Mouse (Mus musculus) left cerebral cortex, postnatal 4 days (tissue): ENCODE results near the gene Tmem132b. TPM values are rescaled to one million over a fixed set of nuclear protein-coding genes. Genes with fewer than 3 reads are reported as not detected.
A peak's percentile ranks its signal among the peaks of the same experiment; 100 is the strongest.
"Not testable (repeated sequence)": the region's sequence is repeated elsewhere in the genome, so short reads cannot be mapped to it uniquely, and the experiment has no call there.

Source experiments
- DNase-seq: peaks from one replicate; pipeline ENCODE4 v3.0.0-alpha.2; 2022
- intact Hi-C: fragments of 180-260 bp; cut with DNase I; formaldehyde crosslinking; loops from one replicate; pipeline ENCODE4 v1.15.1; 2025
- total RNA-seq, 2 experiments: library from RNA; stranded (reverse); gene quantifications; 2 replicates each; pipeline ENCODE4 v1.2.3; 2021

Tmem132b gene
- total RNA-seq: 10 to 100 TPM; 62.9 to 66.4 TPM

DNA sequence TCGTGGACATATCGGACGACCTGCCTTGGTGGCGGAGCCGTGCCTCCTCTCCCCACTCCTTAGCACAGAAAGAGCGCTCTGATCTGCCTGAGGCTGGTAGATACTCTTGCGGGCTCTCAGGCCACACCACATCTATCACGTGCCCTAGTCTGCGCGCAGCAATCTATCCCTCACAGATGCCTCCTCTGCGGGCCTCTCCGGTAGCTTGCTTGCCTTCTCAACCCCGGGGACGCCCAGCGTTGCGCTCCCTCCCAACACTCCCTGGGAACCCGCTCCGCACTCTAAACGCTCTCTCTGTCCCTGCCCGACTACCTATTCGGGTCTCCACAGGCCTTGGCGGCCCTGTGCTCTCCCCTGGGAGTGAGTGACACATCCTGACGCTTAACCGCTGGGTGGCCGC is at the start of gene Tmem132b:
Gene Tmem132b (plus strand): TSS at position 141 of the 400 bp plus-strand sequence.
- no peak for DNase-seq
- intact Hi-C loops: loop anchor here (5.0 to 10.0 kb wide), 2 partner anchors 1201 to 1703 kb away; no protein-coding TSS in a partner anchor

DNA sequence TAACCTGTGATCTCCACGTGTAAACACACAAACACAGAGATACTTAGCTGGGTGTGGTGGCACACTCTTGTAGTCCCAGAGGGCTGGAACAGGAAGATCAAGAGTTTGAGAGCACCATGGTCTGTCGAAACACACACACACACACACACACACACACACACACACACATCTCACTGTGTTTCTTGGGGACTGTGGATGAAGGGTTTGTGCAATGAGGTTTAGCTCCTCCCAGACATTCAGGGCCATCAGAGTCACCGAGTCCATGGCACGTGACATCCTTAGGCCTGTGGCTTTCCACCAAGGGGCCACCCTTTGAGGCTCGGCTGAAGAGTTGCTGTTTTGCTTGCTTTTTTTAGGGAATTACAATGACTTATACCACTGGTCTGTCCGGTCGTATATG is 49.1 kb upstream of the Tmem132b start:
- intact Hi-C loops: no loop called here
- no peak for DNase-seq

DNA sequence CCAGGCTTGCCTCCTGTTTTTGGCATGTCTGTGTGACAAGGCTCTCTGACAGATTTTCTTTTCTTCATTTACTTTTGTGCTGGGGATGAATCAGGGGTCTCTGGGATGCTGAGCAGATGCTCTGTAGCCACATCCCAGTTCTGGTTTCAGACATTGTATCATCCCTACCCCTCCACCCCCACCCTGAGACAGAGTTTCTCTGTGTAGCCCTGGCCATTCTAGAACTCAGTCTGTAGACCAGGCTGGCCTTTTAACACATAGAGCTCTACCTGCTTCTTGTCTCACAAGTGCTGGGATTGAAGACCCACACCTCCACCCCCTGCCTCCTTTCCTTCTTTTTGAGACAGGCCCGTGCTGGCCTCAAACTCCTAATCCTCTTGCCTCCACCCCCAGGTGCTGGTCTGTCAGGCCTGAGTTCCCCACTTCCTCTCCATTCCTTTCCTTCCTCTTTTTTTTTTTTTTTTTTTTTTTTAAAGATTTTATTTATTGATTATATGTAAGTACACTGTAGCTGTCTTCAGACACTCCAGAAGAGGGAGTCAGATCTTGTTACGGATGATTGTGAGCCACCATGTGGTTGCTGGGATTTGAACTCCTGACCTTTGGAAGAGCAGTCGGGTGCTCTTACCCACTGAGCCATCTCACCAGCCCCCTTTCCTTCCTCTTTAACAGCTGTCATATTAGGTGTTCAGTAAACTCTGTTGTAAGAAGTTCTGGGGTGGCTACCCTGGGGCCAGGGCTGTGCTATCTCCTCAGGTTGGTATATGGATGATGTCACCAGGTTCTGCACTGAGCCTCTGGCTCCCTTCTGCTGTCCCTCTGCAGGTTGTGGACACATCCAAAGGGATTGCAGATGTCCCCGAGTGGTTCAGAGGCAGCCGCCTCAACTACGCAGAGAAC is 47.6 kb upstream of the Tmem132b start:
- no peak for DNase-seq
- intact Hi-C loops: no loop called here

- intact Hi-C loops: no loop called here
Measured at GRCm38 (mm10) chr5:125485031-125485778, 46.4 kb upstream of the Tmem132b start.

DNA sequence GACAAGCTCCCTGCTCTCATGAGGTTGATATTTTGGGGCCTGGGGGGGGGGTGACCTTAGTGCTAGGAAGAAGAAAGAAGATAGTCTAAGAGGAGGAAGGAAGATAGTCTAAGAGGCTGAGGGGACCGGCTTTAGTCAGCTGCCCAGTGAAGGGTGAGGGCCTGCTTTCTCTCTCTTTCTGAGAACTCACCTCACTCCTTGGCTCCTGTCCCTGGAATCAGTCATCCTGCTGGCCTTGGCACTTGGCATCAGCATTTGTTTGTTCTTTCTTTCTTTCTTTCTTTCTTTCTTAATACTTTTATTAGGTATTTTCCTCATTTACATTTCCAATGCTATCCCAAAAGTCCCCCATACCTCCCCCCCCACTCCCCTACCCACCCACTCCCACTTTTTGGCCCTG is 45.5 kb upstream of the Tmem132b start:
- intact Hi-C loops: no loop called here
- DNase-seq: no peak

More at GRCm38 (mm10) chr5:125485031-125485778, 46.4 kb upstream of the Tmem132b start:
- DNase-seq: no peak

- intact Hi-C loops: no loop called here
- peak; percentile 97 for DNase-seq
Measured at GRCm38 (mm10) chr5:125487375-125488115, 44.0 kb upstream of the Tmem132b start.

- intact Hi-C loops: no loop called here
- peak; percentile 57 for DNase-seq
Measured at GRCm38 (mm10) chr5:125488116-125488455, 43.5 kb upstream of the Tmem132b start.

DNA sequence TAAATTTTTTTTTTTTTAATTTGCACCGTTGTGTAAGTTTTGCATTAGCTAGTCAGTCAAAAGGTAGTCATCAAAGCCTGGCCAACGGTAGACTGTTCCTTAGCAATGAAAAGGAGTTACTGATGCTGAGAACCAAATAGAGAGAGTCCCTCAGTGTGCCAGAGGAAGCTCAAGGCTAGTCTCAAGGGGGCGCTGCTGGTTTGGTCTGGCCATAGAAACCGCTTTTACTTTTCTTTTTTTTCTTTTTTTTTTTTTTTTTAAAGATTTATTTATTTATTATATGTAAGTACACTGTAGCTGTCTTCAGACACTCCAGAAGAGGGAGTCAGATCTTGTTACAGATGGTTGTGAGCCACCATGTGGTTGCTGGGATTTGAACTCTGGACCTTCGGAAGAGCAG is 42.6 kb upstream of the Tmem132b start:
- intact Hi-C loops, DNase-seq: not testable (repeated sequence)

DNA sequence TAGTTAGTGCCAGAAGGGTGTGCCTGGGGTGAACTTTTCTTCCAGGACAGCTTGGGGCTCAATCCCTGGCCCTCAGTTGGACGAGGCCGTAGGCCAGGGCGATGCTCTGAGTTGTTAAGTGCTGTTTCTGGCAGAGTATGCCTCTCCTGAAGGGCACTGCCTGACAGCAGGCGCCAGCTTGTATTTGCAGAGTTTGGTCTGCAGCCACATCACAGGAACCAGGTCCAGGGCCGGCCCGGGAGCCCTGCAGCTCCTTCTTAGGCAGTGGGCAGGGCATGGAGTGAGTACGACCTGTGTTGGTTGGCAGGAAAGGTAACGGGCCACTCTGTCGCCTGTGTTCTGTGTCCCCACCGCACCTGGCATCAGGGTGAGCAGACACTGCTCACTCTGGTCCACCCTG is 40.5 kb upstream of the Tmem132b start:
- intact Hi-C loops: no loop called here
- DNase-seq: peak; percentile 84

DNA sequence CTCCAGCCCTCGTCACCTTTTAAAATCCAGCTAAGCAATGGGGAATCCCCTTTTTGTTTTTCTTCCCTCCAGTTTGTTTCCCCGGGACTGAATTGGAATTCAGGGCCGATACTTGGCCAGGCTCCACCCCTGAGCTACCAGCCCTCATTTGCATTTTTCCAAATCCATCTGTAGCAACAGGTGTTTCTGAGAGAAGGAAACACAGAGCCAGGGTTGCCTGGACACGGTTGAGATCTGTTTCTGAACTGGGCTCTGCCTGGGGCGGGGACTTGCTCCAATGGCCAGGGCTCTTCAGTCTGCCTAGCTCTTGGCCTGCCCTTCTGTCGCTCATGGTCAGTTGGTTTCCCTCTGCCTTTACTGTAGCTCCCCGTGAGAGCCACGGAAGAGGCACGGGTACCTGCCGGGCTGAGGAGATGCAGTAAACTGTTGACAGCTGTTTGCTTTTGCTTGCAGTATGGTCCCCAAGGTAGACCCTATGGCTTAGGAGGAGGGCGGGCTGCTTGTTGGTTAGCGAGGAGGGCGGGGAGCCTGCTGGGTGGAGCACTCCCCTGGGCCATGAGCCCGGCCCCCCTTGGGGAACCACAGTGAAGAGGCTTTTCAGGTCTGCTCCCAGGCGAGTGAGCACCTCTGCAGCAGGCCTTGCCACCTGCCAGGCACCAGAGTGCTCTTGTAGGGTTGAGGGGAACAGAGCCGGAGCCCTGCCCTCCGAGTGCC is 39.0 kb upstream of the Tmem132b start:
- DNase-seq: peak; percentile 73
- intact Hi-C loops: no loop called here

GRCm38 (mm10) chr5:125493093-125493423 is 38.5 kb upstream of the Tmem132b start:
- intact Hi-C loops: no loop called here
- no peak for DNase-seq

DNA sequence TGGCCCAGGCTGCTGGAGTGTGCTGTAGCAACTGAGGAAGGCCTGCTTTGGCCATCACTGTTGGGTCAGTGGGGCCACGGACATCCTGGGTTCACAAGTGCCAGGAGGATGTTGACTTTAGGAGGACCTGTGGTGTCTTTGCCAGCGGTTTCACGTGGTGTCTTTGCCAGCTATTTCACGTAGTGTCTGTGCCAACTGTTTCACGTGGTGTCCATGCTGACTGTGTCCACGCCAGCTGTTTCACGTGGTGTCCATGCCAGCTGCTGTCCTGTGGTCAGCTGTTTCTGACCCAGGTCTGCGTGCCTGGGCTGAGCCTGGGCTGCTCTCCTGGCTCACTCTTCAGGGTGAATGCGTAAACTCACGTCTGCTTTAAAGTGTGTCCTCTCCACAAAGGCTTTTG is 35.9 kb upstream of the Tmem132b start:
- DNase-seq: no peak
- intact Hi-C loops: no loop called here

- intact Hi-C loops: no loop called here
Measured at GRCm38 (mm10) chr5:125497821-125498600, 33.6 kb upstream of the Tmem132b start.

GRCm38 (mm10) chr5:125501505-125501904 is 30.1 kb upstream of the Tmem132b start:
- DNase-seq: no peak

More at GRCm38 (mm10) chr5:125497821-125498600, 33.6 kb upstream of the Tmem132b start:
- peak; percentile 85 for DNase-seq

GRCm38 (mm10) chr5:125502186-125502585 is 29.4 kb upstream of the Tmem132b start:
- intact Hi-C loops: no loop called here
- DNase-seq: peak; percentile 37

More at GRCm38 (mm10) chr5:125501505-125501904, 30.1 kb upstream of the Tmem132b start:
- intact Hi-C loops: no loop called here

DNA sequence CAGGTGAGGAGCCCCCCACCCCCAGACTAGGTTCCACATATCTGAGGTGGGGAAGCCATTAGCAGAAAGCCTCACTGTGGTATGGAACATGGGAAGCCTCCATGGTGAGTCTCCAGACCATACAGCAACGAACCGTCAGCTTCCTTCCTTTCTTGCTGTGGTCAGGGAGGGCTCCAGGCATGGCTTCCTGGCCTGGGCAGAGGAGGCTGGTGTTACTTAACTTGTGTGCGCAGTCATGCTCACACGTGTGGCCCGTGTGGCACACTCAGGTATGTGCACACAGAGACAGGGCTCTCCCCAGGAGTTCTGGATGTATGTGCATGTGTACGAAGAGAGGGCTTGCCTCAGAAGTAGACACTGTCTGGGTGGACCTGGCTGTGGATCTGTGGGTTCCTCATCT is 27.9 kb upstream of the Tmem132b start:
- intact Hi-C loops: no loop called here
- DNase-seq: no peak

- intact Hi-C loops: no loop called here
- no peak for DNase-seq
Measured at GRCm38 (mm10) chr5:125504692-125505091, 26.9 kb upstream of the Tmem132b start.

- intact Hi-C loops: no loop called here
Measured at GRCm38 (mm10) chr5:125505968-125506367, 25.6 kb upstream of the Tmem132b start.

DNA sequence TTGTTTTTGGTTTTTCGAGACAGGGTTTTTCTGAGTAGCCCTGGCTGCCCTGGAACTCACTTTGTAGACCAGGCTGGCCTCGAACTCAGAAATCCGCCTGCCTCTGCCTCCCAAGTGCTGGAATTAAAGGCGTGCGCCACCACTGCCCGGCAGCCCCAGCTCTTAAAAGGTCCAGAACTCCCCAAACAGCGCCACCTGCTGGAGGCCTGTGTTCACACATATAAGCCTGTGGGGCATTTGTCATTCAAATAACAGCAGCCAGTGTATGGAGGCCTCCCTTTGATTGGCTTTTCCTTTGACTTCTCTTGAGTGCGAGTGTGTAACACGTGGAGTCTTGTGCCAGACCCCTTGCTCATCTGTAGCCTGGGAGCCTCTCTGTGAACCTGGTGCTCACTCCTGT is 24.0 kb upstream of the Tmem132b start:
- intact Hi-C loops: no loop called here
- DNase-seq: no peak

More at GRCm38 (mm10) chr5:125505968-125506367, 25.6 kb upstream of the Tmem132b start:
- no peak for DNase-seq

- DNase-seq: no peak
- intact Hi-C loops: no loop called here
Measured at GRCm38 (mm10) chr5:125508006-125508405, 23.6 kb upstream of the Tmem132b start.
